Mouse (Mus musculus) spleen, postnatal 14 days (tissue): ENCODE data around the gene B230118H07Rik.
"Not testable (repeated sequence)": the region's sequence is repeated elsewhere in the genome, so short reads cannot be mapped to it uniquely, and the experiment has no call there.

Experiments
- DNase-seq, 2 experiments: peaks; one replicate each; pipeline ENCODE4 v3.0.0; 2021 to 2022; ENCODE audit warnings: low spot score in 2 of 2

Gene B230118H07Rik

GRCm38 (mm10) chr2:101591356-101591755 is 58.0 kb downstream of the B230118H07Rik start:
- DNase-seq, result no peak

DNA sequence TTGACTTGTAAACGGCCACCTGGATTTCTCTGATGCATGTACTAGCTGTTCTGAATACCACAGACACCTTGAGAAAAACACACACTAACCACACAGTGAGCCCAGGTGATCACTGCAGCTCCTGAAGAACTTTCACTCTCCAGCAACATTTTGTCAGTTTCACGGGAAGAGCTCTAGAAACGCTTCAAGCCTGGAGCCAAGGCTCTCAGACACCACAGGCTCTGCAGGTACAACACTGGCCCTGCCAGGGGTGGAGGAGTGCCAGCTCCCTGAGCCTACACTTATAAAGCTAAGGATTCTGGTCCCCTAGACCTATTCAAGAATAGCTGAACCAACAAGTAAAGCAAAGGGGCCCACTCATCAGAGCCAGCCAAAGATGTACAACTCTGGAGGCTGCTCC is 67.9 kb downstream of the B230118H07Rik start:
- DNase-seq, result no peak

- DNase-seq, result no peak
Measured at GRCm38 (mm10) chr2:101580977-101581376, 68.4 kb downstream of the B230118H07Rik start.

DNA sequence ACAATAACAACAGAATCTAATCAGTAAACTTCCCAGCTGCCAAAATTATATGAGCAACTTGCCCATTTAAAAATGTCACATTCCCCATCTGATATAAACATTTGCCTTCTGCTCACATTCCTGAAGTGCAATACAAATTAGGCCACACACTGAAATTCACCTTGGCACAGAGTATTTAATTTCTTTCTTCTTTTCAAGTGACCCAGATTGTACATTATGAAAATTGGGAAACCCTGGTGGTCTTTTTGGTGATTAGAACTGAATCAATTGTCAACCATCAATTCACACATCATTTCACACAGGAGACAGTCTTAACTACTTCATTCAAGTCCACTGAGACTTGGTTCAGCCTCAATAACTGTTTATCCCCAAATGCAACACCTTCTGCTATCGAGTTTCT is 68.9 kb downstream of the B230118H07Rik start:
- no peak for DNase-seq

DNA sequence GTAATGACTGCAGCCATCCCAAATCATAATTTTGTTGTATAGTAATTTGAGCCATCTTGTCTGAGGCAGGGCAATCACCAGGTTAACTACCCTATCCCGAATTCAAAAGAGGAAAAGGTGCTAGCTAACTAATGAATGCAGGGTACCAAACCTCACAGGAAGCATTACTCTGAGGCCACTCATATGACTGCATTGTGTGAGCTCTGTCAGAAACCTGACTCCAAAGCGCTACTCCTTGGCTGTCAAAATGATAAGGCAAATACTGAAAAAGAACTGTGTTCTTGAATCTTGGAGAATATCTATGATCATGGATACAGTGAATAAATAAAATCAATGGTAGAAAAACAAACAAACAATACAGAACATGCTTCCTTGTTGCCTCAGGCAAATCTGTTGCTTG is 69.3 kb downstream of the B230118H07Rik start:
- DNase-seq, result no peak

- DNase-seq, result no peak
Measured at GRCm38 (mm10) chr2:101577243-101577642, 72.1 kb downstream of the B230118H07Rik start.

DNA sequence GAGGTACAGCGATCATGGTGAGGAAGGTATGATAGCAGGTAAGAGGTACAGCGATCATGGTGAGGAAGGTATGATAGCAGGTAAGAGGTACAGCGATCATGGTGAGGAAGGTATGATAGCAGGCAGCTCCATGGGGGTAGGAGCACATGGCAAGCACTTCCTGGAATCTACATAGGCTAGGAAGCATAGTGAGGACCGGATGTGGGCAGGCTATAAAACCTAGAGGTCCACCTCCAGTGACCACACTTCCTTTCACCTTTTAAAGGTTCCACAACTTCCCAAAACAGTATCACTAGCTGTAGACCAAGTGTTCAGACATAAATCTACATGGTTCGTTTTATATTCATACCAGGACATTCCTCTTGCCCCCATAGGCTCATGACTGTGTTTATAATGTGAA is 80.1 kb downstream of the B230118H07Rik start:
- DNase-seq, result no peak

DNA sequence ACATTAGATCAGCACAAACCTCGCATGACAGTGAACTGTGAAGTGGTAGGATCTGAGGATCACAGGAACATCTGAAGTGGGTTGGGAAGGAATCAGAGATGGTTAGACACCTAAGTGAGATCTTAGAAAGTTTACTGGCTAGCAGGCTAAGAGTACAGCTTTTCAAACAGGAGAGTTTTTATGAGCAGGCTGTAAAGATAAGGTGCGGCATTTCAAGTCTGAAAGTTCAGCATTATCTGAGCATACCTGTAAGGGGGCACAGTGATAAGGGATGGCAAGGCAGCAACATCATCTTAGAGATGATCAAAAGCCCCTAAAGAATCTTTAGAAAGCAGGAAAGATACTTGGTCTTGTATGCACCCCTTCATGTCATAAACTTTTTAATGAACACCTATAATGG is 81.8 kb downstream of the B230118H07Rik start:
- no peak for DNase-seq

DNA sequence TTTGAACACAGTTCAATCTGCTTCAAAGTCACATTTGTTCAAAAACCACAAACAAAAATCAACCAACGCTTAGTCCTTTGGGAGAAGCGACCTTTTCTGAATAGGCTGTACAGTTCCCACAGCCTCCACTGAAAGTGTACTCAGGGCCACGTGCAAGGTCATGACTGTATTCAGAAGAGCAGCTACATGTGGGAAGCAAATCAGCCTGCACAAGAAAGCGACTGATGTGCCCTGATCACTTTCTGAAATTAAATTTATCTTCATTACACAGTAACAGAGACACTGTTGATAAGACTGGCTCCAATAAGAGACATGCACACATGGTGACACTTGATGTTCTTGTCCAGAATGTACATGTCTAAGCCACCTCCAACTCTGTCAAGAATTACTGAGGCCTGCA is 85.6 kb downstream of the B230118H07Rik start:
- no peak for DNase-seq

DNA sequence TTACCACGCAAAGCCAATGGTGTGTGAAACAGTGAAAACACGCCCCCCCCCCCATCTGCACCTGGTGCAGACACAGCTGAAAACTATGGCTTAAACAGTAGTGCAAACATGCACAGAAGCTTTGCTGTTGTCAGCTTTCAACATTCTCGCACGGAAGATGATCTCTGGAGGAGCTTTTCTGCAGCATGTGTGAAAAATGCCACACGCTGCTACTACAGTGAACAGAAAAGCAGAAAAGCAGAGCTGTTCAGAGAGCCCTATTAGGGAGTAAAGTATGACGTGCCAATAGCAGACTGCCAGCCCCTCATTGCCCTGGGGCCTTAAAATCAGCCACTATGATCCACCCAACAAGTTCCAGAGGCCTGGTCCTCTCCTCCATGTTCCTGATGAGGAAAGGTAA is 86.1 kb downstream of the B230118H07Rik start:
- DNase-seq, result no peak

DNA sequence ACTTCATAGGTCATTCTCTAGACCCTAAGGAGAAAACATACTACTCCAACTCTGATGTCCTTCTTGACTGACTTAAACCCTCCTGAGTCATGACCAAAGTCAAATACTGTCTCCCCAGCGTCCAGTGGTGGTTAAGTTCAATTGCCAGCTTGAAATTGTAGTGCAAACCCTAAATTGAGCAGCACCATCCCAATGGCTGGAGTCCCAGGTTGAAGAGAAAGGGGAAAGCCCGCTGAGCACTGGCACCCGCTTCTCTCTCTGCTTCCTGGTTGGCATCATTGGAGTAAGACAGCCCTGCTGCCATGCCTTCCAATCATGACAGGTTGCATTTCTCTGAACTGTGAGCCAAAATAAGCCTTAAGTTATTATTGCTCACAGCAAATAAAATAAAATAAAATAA is 89.9 kb downstream of the B230118H07Rik start:
- DNase-seq, result no peak

DNA sequence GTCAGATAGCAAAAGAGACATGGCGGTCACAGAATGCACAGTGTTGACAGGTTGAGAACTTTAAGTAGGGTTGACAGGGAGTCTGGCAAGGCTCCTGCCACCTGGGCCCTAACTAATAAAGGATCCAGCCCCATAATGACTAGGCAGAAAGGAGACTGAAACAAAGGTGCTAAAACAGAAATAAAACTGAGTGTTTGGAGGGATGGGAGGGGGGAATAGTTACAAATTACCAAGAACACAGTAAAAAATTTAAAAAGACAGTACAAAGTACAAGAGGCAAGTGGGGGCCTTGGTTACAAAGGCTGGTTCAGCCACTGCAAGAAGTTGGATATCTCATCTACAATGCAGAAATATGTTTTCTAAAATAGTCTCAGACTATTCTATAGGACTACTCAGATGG is 93.4 kb downstream of the B230118H07Rik start:
- DNase-seq, result no peak

DNA sequence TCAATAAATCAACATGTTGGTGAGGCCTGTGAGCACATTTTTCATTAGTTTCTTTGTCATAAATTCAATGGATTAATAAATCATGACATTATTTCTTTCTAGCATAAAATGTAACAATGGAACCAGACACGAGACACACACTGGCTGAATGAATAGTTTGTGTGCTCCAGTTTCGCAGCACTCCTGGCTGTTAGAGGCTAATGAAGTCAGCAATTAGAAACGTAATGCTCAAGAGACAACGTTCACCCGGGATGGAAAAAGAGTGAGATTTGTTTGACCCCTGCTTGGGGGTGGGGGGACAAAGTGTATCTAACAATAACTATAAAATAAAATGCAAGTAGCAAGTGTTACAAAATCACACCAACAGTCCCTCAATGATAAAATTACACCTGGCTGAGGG is 95.5 kb downstream of the B230118H07Rik start:
- DNase-seq, result no peak

DNA sequence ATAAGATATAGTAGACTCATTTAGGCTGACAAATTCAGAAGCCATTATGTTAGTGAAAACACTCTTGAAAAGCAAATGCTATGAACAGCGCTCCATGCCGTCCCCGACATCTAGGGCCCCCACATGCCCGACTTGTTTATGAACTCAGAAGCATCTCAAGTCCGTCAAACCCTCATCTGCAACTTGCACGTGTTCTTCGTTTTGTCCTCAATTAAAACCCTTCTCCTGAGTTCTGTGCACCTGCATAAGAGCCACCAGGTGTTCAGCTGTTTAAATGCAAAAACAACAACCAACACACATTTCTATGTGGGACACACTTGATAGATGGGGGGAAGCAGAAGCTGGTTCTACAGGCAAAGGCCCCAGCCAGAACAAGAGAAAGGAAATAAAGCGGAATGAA is 97.0 kb downstream of the B230118H07Rik start:
- DNase-seq, result no peak

GRCm38 (mm10) chr2:101551026-101551719 is 98.2 kb downstream of the B230118H07Rik start:
- no peak for DNase-seq

GRCm38 (mm10) chr2:101550176-101550575 is 99.2 kb downstream of the B230118H07Rik start:
- no peak for DNase-seq

- no peak for DNase-seq
Measured at GRCm38 (mm10) chr2:101548866-101549265, 100.5 kb downstream of the B230118H07Rik start.

GRCm38 (mm10) chr2:101545593-101545992 is 103.7 kb downstream of the B230118H07Rik start:
- no peak for DNase-seq

GRCm38 (mm10) chr2:101543704-101544417 is 105.5 kb downstream of the B230118H07Rik start:
- no peak for DNase-seq

GRCm38 (mm10) chr2:101536887-101537286 is 112.4 kb downstream of the B230118H07Rik start:
- DNase-seq, result not testable (repeated sequence)

DNA sequence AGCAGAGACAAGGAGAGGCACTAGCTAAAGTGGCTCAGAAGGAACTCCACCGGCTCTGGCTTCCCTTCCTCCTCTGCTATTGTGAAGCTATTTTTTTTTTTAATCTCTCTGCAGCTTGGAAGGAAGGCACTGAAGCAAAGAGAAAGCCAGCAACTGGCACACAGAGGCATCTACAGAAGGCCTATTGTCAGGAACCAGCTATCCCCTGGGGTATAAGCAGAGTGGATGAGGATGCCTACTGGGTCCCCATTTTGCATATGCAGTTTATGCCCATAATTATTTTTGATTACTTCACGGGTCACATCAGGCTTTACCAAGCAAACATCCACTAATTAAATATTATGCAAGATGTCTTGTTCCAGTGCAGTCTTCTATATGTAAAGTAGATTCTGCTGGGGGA is 115.6 kb downstream of the B230118H07Rik start:
- DNase-seq, result no peak

DNA sequence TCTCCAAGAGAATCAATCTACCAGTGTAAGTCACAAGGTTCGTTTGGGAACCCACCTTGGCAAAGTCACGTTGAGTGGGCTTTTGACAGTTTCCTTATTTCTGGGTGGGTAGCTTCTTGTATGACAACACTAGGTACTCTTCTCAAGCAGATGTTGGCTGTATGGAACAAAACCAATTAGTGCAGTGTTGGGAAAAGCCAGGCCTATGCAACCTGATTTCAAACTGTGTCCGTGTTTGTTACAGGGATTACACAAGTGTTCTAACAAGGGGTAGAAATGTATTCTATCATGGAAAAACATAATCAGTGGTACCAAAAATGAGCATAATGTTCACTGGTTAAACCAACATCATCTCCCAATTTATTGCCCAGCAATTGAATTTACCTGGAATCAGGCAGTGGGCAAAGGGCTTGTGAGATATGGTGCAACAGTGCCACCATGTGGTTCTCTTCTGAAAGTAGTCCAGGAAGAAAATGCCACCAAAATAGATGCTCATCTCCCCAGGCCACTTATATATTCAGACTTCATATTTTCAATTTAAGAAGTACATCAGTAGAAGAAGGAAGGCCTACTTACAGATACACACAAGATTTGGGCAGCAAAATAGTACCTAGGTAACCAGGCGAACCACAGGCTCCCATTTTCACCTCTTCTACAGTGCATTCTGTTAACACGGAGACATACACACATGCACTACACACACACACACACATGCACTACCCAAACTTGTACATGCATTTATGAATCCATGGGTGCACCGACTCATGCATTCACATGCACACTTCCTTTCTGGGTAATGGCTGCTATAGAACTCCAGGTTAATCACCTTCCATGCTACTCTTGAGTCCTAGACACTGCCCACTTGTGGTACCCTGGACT is 123.6 kb downstream of the B230118H07Rik start:
- DNase-seq, result no peak
